Mouse (Mus musculus) liver, embryonic 15.5 days (tissue): ENCODE data around the gene Gm20518. TPM values are rescaled to one million over a fixed set of nuclear protein-coding genes. Genes with fewer than 3 reads are reported as not detected.

Source experiments
- ATAC-seq: fragments of 200-750 bp; cut with Nextera tagmentation; 2 replicates; pipeline ENCODE4 v1.8.0; 2017; ENCODE audit warnings: moderate number of reproducible peaks, mild to moderate bottlenecking, moderate library complexity; ENCODE audit not compliant: insufficient read depth
- H3K27ac ChIP-seq: fragments of 300-500 bp; sonication (generic); replicated peaks from 2 replicates; pipeline ENCODE4 v1.5.1; 2015; ENCODE audit warnings: mild to moderate bottlenecking, inconsistent platforms
- H3K27me3 ChIP-seq: fragments of 300-500 bp; sonication (generic); 2 replicates; pipeline ENCODE4 v1.6.1; 2015; ENCODE audit warnings: mild to moderate bottlenecking, inconsistent platforms
- H3K36me3 ChIP-seq: fragments of 300-500 bp; sonication (generic); replicated peaks from 2 replicates; pipeline ENCODE4 v1.6.1; 2015; ENCODE audit warnings: moderate library complexity, mild to moderate bottlenecking, inconsistent platforms
- H3K4me1 ChIP-seq: fragments of 300-500 bp; sonication (generic); replicated peaks from 2 replicates; pipeline ENCODE4 v1.6.1; 2015; ENCODE audit warnings: inconsistent platforms
- H3K4me2 ChIP-seq: fragments of 300-500 bp; sonication (generic); 2 replicates; pipeline ENCODE4 v1.6.1; 2015; ENCODE audit warnings: moderate library complexity, mild to moderate bottlenecking, inconsistent platforms
- H3K4me3 ChIP-seq: fragments of 300-500 bp; sonication (generic); replicated peaks from 2 replicates; pipeline ENCODE4 v1.5.1; 2015; ENCODE audit warnings: mild to moderate bottlenecking, inconsistent platforms
- H3K9ac ChIP-seq: fragments of 300-500 bp; sonication (generic); 2 replicates; pipeline ENCODE4 v1.6.1; 2015; ENCODE audit warnings: moderate library complexity, mild to moderate bottlenecking, inconsistent platforms
- H3K9me3 ChIP-seq: fragments of 300-500 bp; sonication (generic); replicated peaks from 2 replicates; pipeline ENCODE4 v1.6.1; 2016; ENCODE audit warnings: inconsistent platforms
- WGBS: fragments of 180-500 bp; shearing (Covaris S2); methylation state at CpG from one replicate; pipeline ENCODE4 v1.1.7; 2015; ENCODE audit warnings: mixed read lengths; ENCODE audit not compliant: insufficient replicate concordance; 5-methylcytosine and 5-hydroxymethylcytosine counted together
- polyA plus RNA-seq: library from polyadenylated mRNA; unstranded; fragments of >200 nt; fragmentation: Nextera tagmentation; extraction: Ambion mirVana; gene quantifications from 2 replicates; pipeline ENCODE4 v1.2.1, GENCODE M21; 2015

Gene Gm20518
- polyA plus RNA-seq, 1 experiment from 2014 or later, result 0.03 TPM

- peaks cover 24% of the 10 kb centered on the region for H3K4me1 ChIP-seq
- H3K9ac ChIP-seq, result no peak overlapping the region
- 51% methylated on average over 3 of the region's 3 CpGs for WGBS
- H3K4me2 ChIP-seq, result no peak overlapping the region
- no peaks in the 10 kb centered on the region for H3K36me3 ChIP-seq
- H3K9me3 ChIP-seq, result no peaks in the 10 kb centered on the region
- H3K27ac ChIP-seq, result no peak overlapping the region
- no peaks in the 10 kb centered on the region for H3K27me3 ChIP-seq
- ATAC-seq, result no peak
- H3K4me3 ChIP-seq, result no peak overlapping the region
Observed at GRCm38 (mm10) chr16:17892606-17893005, 1.1 kb upstream of the Gm20518 start.

GRCm38 (mm10) chr16:17890917-17891566 lies 429 bp downstream of the Gm20518 start:
- Histone ChIP-seq H3K36me3 (0 out of 2 replicates have a peak, but pooled peaks cover 2% of the 10 kb centered on the region), H3K27ac (peak overlapping the region; percentile 91), H3K9me3 (no peaks in the 10 kb centered on the region), H3K9ac (peak overlapping the region; percentile 97), H3K4me2 (peak overlapping the region; percentile 87), H3K4me3 (peak overlapping the region; percentile 99), H3K4me1 (peaks cover 24% of the 10 kb centered on the region), H3K27me3 (no peaks in the 10 kb centered on the region)
- ATAC-seq, result peak; percentile 71
- WGBS, result under 1% methylated on average over 44 of the region's 44 CpGs

- Histone ChIP-seq H3K4me2 (peak overlapping the region; percentile 87), H3K9ac (peak overlapping the region; percentile 97), H3K36me3 (0 out of 2 replicates have a peak, but pooled peaks cover 2% of the 10 kb centered on the region), H3K27me3 (no peaks in the 10 kb centered on the region), H3K4me1 (peaks cover 31% of the 10 kb centered on the region), H3K27ac (peak overlapping the region; percentile 91), H3K4me3 (peak overlapping the region; percentile 99), H3K9me3 (no peaks in the 10 kb centered on the region)
- no peak for ATAC-seq
- WGBS, result 70% methylated on average over 2 of the region's 2 CpGs
Observed at GRCm38 (mm10) chr16:17890342-17890727, 1.1 kb downstream of the Gm20518 start.

- peak overlapping the region; percentile 91; the same call in 1 of the 2 replicates for H3K27ac ChIP-seq
- WGBS, result 76% methylated on average over 6 of the region's 6 CpGs
- no peak for ATAC-seq
- peak overlapping the region; percentile 87 for H3K4me2 ChIP-seq
- 0 out of 2 replicates have a peak, but pooled peaks cover 2% of the 10 kb centered on the region for H3K36me3 ChIP-seq
- H3K4me3 ChIP-seq, result peak overlapping the region; percentile 99
- H3K4me1 ChIP-seq, result peaks cover 36% of the 10 kb centered on the region
- peak overlapping the region; percentile 97; the same call in 1 of the 2 replicates for H3K9ac ChIP-seq
- no peaks in the 10 kb centered on the region for H3K27me3 ChIP-seq
- no peaks in the 10 kb centered on the region for H3K9me3 ChIP-seq
Observed at GRCm38 (mm10) chr16:17889689-17890341, 1.7 kb downstream of the Gm20518 start.

- no peak overlapping the region for H3K4me2 ChIP-seq
- no peak overlapping the region for H3K9ac ChIP-seq
- peaks cover 20% of the 10 kb centered on the region; the same call in 1 of the 2 replicates for H3K36me3 ChIP-seq
- H3K4me3 ChIP-seq, result no peak overlapping the region
- H3K9me3 ChIP-seq, result no peaks in the 10 kb centered on the region
- no peaks in the 10 kb centered on the region for H3K27me3 ChIP-seq
- H3K4me1 ChIP-seq, result peaks cover 38% of the 10 kb centered on the region
- ATAC-seq, result no peak
- H3K27ac ChIP-seq, result no peak overlapping the region
- WGBS, result 76% methylated on average over 6 of the region's 6 CpGs
Observed at GRCm38 (mm10) chr16:17884116-17884515, 7.4 kb downstream of the Gm20518 start.

GRCm38 (mm10) chr16:17882196-17882595 lies 9.3 kb downstream of the Gm20518 start:
- Histone ChIP-seq H3K9me3 (no peaks in the 10 kb centered on the region), H3K4me1 (peaks cover 38% of the 10 kb centered on the region), H3K27me3 (no peaks in the 10 kb centered on the region), H3K4me2 (no peak overlapping the region), H3K9ac (no peak overlapping the region), H3K36me3 (peaks cover 20% of the 10 kb centered on the region; the same call in 1 of the 2 replicates), H3K27ac (no peak overlapping the region), H3K4me3 (no peak overlapping the region)
- no peak for ATAC-seq

GRCm38 (mm10) chr16:17879571-17879970 lies 11.9 kb downstream of the Gm20518 start:
- H3K9me3 ChIP-seq, result no peaks in the 10 kb centered on the region
- no peaks in the 10 kb centered on the region for H3K27me3 ChIP-seq
- peaks cover 33% of the 10 kb centered on the region for H3K4me1 ChIP-seq
- peaks cover 22% of the 10 kb centered on the region; the same call in 1 of the 2 replicates for H3K36me3 ChIP-seq
- H3K4me2 ChIP-seq, result no peak overlapping the region
- H3K27ac ChIP-seq, result no peak overlapping the region
- H3K4me3 ChIP-seq, result no peak overlapping the region
- no peak overlapping the region for H3K9ac ChIP-seq
- no peak for ATAC-seq
- 77% methylated on average over 4 of the region's 4 CpGs for WGBS

- peaks cover 54% of the 10 kb centered on the region for H3K4me1 ChIP-seq
- peaks cover 15% of the 10 kb centered on the region for H3K36me3 ChIP-seq
- no peak for ATAC-seq
- no peak overlapping the region for H3K4me3 ChIP-seq
- H3K27ac ChIP-seq, result no peak overlapping the region
- H3K9ac ChIP-seq, result no peak overlapping the region
- WGBS, result 76% methylated on average over 1 of the region's 1 CpGs
- no peaks in the 10 kb centered on the region for H3K9me3 ChIP-seq
- no peaks in the 10 kb centered on the region for H3K27me3 ChIP-seq
- H3K4me2 ChIP-seq, result no peak overlapping the region
Observed at GRCm38 (mm10) chr16:17876096-17876495, 15.4 kb downstream of the Gm20518 start.

GRCm38 (mm10) chr16:17875174-17875573 lies 16.3 kb downstream of the Gm20518 start:
- no peak for ATAC-seq
- H3K36me3 ChIP-seq, result peaks cover 21% of the 10 kb centered on the region
- 76% methylated on average over 4 of the region's 4 CpGs for WGBS
- peaks cover 56% of the 10 kb centered on the region for H3K4me1 ChIP-seq
- H3K27me3 ChIP-seq, result no peaks in the 10 kb centered on the region
- no peak overlapping the region for H3K9ac ChIP-seq
- H3K27ac ChIP-seq, result no peak overlapping the region
- no peak overlapping the region for H3K4me3 ChIP-seq
- H3K9me3 ChIP-seq, result no peaks in the 10 kb centered on the region
- H3K4me2 ChIP-seq, result no peak overlapping the region

GRCm38 (mm10) chr16:17872995-17873394 lies 18.5 kb downstream of the Gm20518 start:
- Histone ChIP-seq H3K36me3 (peaks cover 27% of the 10 kb centered on the region), H3K27ac (no peak overlapping the region), H3K9ac (no peak overlapping the region), H3K4me1 (peaks cover 54% of the 10 kb centered on the region), H3K27me3 (no peaks in the 10 kb centered on the region), H3K9me3 (no peaks in the 10 kb centered on the region), H3K4me2 (peak overlapping the region; percentile 8; the same call in 1 of the 2 replicates), H3K4me3 (no peak overlapping the region)
- peak; percentile 33; the same call in 1 of the 2 replicates for ATAC-seq
- whole genome bisulfite sequencing, result 13% methylated on average over 4 of the region's 4 CpGs

- 30% methylated on average over 5 of the region's 5 CpGs for WGBS
- peaks cover 55% of the 10 kb centered on the region for H3K4me1 ChIP-seq
Observed at GRCm38 (mm10) chr16:17871248-17871647, 20.2 kb downstream of the Gm20518 start.

More at GRCm38 (mm10) chr16:17871248-17871647, 20.2 kb downstream of the Gm20518 start:
- no peak overlapping the region for H3K4me2 ChIP-seq
- ATAC-seq, result peak; percentile 64
- H3K4me3 ChIP-seq, result no peak overlapping the region
- peaks cover 27% of the 10 kb centered on the region for H3K36me3 ChIP-seq
- H3K9ac ChIP-seq, result 0 out of 2 replicates have a peak overlapping the region, but pooled peaks have one; percentile 7
- no peaks in the 10 kb centered on the region for H3K9me3 ChIP-seq
- no peaks in the 10 kb centered on the region for H3K27me3 ChIP-seq
- H3K27ac ChIP-seq, result no peak overlapping the region
